Mouse (Mus musculus) C2C12 (cell line): ENCODE results near the gene Tmem132e.

ENCODE experiments used
- CTCF ChIP-seq: IDR thresholded peaks from one replicate; pipeline ENCODE4 v1.5.1; 2011; ENCODE audit not compliant: control insufficient read depth, insufficient read depth, insufficient read length
- MAX ChIP-seq: IDR thresholded peaks from one replicate; pipeline ENCODE4 v1.6.1; 2011; ENCODE audit warnings: mild to moderate bottlenecking, control low read depth
- MYOG ChIP-seq: IDR thresholded peaks from one replicate; pipeline ENCODE4 v1.6.1; 2011; ENCODE audit not compliant: control insufficient read depth, insufficient read length; ENCODE audit errors: extremely low read depth

DNA sequence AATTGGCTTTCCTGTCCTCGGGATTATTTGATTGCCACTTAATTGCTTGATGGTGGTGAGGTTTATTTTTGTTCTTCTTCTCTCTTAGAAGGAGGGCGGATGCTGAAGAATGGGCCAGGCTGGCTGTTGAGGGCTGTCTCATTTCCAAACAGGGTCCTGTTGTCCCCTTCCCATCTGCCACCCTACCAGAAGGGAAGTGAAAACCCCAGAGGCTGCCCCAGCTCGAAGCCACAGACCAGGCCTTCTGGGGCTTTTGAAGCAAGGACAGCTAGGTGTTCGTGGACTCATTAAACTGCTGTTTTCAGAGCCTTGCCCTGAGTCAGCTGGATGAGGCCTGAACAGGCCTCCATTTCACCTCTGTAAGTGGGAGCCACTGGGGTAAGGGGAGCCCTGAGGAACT lies 87.4 kb downstream of the Tmem132e start:
- TF ChIP-seq CTCF (no peak), MAX (no peak), MYOG (no peak)
